Mouse (Mus musculus) heart, embryonic 13.5 days (tissue): ENCODE results near the gene Slc25a13. TPM values are rescaled to one million over a fixed set of nuclear protein-coding genes. Genes with fewer than 3 reads are reported as not detected.

Experiments
- ATAC-seq: fragments of 200-750 bp; cut with Nextera tagmentation; 2 replicates; pipeline ENCODE4 v1.8.0; 2017; ENCODE audit warnings: moderate TSS enrichment; ENCODE audit not compliant: insufficient number of reproducible peaks, low FRiP score, low TSS enrichment; ENCODE audit errors: extremely low read depth
- H3K27ac ChIP-seq: fragments of 300-500 bp; sonication (generic); replicated peaks from 2 replicates; pipeline ENCODE4 v1.5.1; 2015; ENCODE audit warnings: moderate library complexity, mild to moderate bottlenecking, inconsistent platforms
- H3K27me3 ChIP-seq: fragments of 300-500 bp; sonication (generic); replicated peaks from 2 replicates; pipeline ENCODE4 v1.6.1; 2015; ENCODE audit warnings: mild to moderate bottlenecking, inconsistent platforms
- H3K36me3 ChIP-seq: fragments of 300-500 bp; sonication (generic); 2 replicates; pipeline ENCODE4 v1.6.1; 2015; ENCODE audit warnings: mild to moderate bottlenecking, inconsistent platforms
- H3K4me1 ChIP-seq: fragments of 300-500 bp; sonication (generic); 2 replicates; pipeline ENCODE4 v1.6.1; 2015; ENCODE audit warnings: inconsistent platforms
- H3K4me2 ChIP-seq: fragments of 300-500 bp; sonication (generic); 2 replicates; pipeline ENCODE4 v1.6.1; 2015; ENCODE audit warnings: inconsistent platforms, mild to moderate bottlenecking, moderate library complexity
- H3K4me3 ChIP-seq: fragments of 300-500 bp; sonication (generic); 2 replicates; pipeline ENCODE4 v1.5.1; 2015; ENCODE audit warnings: moderate library complexity, mild to moderate bottlenecking, inconsistent platforms
- H3K9ac ChIP-seq: fragments of 300-500 bp; sonication (generic); 2 replicates; pipeline ENCODE4 v1.6.1; 2015; ENCODE audit warnings: inconsistent platforms, mild to moderate bottlenecking, moderate library complexity
- H3K9me3 ChIP-seq: fragments of 300-500 bp; sonication (generic); 2 replicates; pipeline ENCODE4 v1.6.1; 2016; ENCODE audit warnings: inconsistent platforms
- WGBS: fragments of 180-500 bp; shearing (Covaris S2); methylation state at CpG from one replicate; pipeline ENCODE4 v1.1.7; 2015; ENCODE audit warnings: mixed read lengths; 5-methylcytosine and 5-hydroxymethylcytosine counted together
- polyA plus RNA-seq: library from polyadenylated mRNA; unstranded; fragments of >200 nt; fragmentation: Nextera tagmentation; extraction: Ambion mirVana; gene quantifications from 2 replicates; pipeline ENCODE4 v1.2.1, GENCODE M21; 2015

Gene Slc25a13
- polyA plus RNA-seq, 1 experiment from 2014 or later: 55.3 TPM

GRCm38 (mm10) chr6:6107419-6107966, 109.5 kb downstream of the Slc25a13 start:
- Histone ChIP-seq H3K4me3 (no peak overlapping the region), H3K9me3 (no peaks in the 10 kb centered on the region), H3K27ac (no peak overlapping the region), H3K4me1 (no peaks in the 10 kb centered on the region; the same call in 1 of the 2 replicates), H3K36me3 (peaks cover 49% of the 10 kb centered on the region), H3K9ac (no peak overlapping the region), H3K27me3 (no peaks in the 10 kb centered on the region), H3K4me2 (no peak overlapping the region)
- 65% methylated on average over 5 of the region's 5 CpGs for WGBS
- ATAC-seq: no peak

GRCm38 (mm10) chr6:6105586-6105985, 111.4 kb downstream of the Slc25a13 start:
- WGBS: 86% methylated on average over 9 of the region's 9 CpGs
- Histone ChIP-seq H3K9ac (no peak overlapping the region), H3K27ac (no peak overlapping the region), H3K4me3 (no peak overlapping the region), H3K4me2 (no peak overlapping the region), H3K27me3 (no peaks in the 10 kb centered on the region), H3K36me3 (peaks cover 51% of the 10 kb centered on the region), H3K4me1 (no peaks in the 10 kb centered on the region; the same call in 1 of the 2 replicates), H3K9me3 (no peaks in the 10 kb centered on the region)
- ATAC-seq: no peak

GRCm38 (mm10) chr6:6103469-6103868, 113.5 kb downstream of the Slc25a13 start:
- H3K27ac ChIP-seq: no peak overlapping the region
- no peaks in the 10 kb centered on the region for H3K27me3 ChIP-seq
- no peak for ATAC-seq
- H3K4me3 ChIP-seq: no peak overlapping the region
- no peak overlapping the region for H3K4me2 ChIP-seq
- peaks cover 52% of the 10 kb centered on the region for H3K36me3 ChIP-seq
- no peaks in the 10 kb centered on the region; the same call in 1 of the 2 replicates for H3K4me1 ChIP-seq
- WGBS: 66% methylated on average over 2 of the region's 2 CpGs
- no peak overlapping the region for H3K9ac ChIP-seq
- H3K9me3 ChIP-seq: no peaks in the 10 kb centered on the region

GRCm38 (mm10) chr6:6101605-6102004, 115.4 kb downstream of the Slc25a13 start:
- ATAC-seq: no peak
- 79% methylated on average over 4 of the region's 4 CpGs for WGBS
- Histone ChIP-seq H3K9me3 (no peaks in the 10 kb centered on the region), H3K9ac (no peak overlapping the region), H3K4me1 (no peaks in the 10 kb centered on the region), H3K4me2 (no peak overlapping the region), H3K4me3 (no peak overlapping the region), H3K27me3 (no peaks in the 10 kb centered on the region), H3K27ac (no peak overlapping the region), H3K36me3 (peaks cover 50% of the 10 kb centered on the region)

- Histone ChIP-seq H3K27me3 (no peaks in the 10 kb centered on the region), H3K36me3 (peaks cover 53% of the 10 kb centered on the region), H3K9ac (no peak overlapping the region), H3K9me3 (no peaks in the 10 kb centered on the region), H3K4me2 (no peak overlapping the region), H3K27ac (no peak overlapping the region), H3K4me3 (no peak overlapping the region), H3K4me1 (no peaks in the 10 kb centered on the region)
- WGBS: 67% methylated on average over 9 of the region's 9 CpGs
- ATAC-seq: no peak
These were observed 116.0 kb downstream of the Slc25a13 start for GRCm38 (mm10) chr6:6100892-6101480.

GRCm38 (mm10) chr6:6093978-6094377, 123.0 kb downstream of the Slc25a13 start:
- Histone ChIP-seq H3K4me1 (no peaks in the 10 kb centered on the region), H3K4me2 (no peak overlapping the region), H3K27ac (no peak overlapping the region), H3K36me3 (peaks cover 58% of the 10 kb centered on the region), H3K4me3 (no peak overlapping the region), H3K9me3 (no peaks in the 10 kb centered on the region), H3K27me3 (no peaks in the 10 kb centered on the region), H3K9ac (no peak overlapping the region)
- 80% methylated on average over 3 of the region's 3 CpGs for WGBS
- no peak for ATAC-seq

GRCm38 (mm10) chr6:6093522-6093921, 123.5 kb downstream of the Slc25a13 start:
- no peak overlapping the region for H3K9ac ChIP-seq
- 0 out of 2 replicates have a peak, but pooled peaks cover 2% of the 10 kb centered on the region for H3K4me1 ChIP-seq
- H3K4me3 ChIP-seq: no peak overlapping the region
- H3K4me2 ChIP-seq: no peak overlapping the region
- H3K36me3 ChIP-seq: peaks cover 54% of the 10 kb centered on the region
- no peaks in the 10 kb centered on the region for H3K27me3 ChIP-seq
- H3K9me3 ChIP-seq: no peaks in the 10 kb centered on the region
- ATAC-seq: no peak
- 59% methylated on average over 3 of the region's 3 CpGs for WGBS
- no peak overlapping the region for H3K27ac ChIP-seq

GRCm38 (mm10) chr6:6092497-6092896, 124.5 kb downstream of the Slc25a13 start:
- Histone ChIP-seq H3K9ac (no peak overlapping the region), H3K36me3 (peaks cover 53% of the 10 kb centered on the region), H3K4me2 (no peak overlapping the region), H3K9me3 (no peaks in the 10 kb centered on the region), H3K4me1 (peaks cover 12% of the 10 kb centered on the region), H3K27ac (no peak overlapping the region), H3K27me3 (no peaks in the 10 kb centered on the region), H3K4me3 (no peak overlapping the region)
- 86% methylated on average over 10 of the region's 10 CpGs for WGBS
- no peak for ATAC-seq

- ATAC-seq: no peak
- Histone ChIP-seq H3K27ac (no peak overlapping the region), H3K4me1 (peaks cover 12% of the 10 kb centered on the region), H3K9me3 (no peaks in the 10 kb centered on the region), H3K4me3 (no peak overlapping the region), H3K9ac (no peak overlapping the region), H3K36me3 (peaks cover 47% of the 10 kb centered on the region), H3K4me2 (no peak overlapping the region), H3K27me3 (no peaks in the 10 kb centered on the region)
- WGBS: 60% methylated on average over 3 of the region's 3 CpGs
These were observed 126.0 kb downstream of the Slc25a13 start for GRCm38 (mm10) chr6:6091016-6091415.

- Histone ChIP-seq H3K4me1 (peaks cover 12% of the 10 kb centered on the region), H3K27ac (0 out of 2 replicates have a peak overlapping the region, but pooled peaks have one; percentile 17), H3K36me3 (peaks cover 42% of the 10 kb centered on the region), H3K9me3 (no peaks in the 10 kb centered on the region), H3K4me3 (no peak overlapping the region), H3K27me3 (no peaks in the 10 kb centered on the region), H3K4me2 (no peak overlapping the region), H3K9ac (no peak overlapping the region)
- ATAC-seq: no peak
- 53% methylated on average over 4 of the region's 4 CpGs for WGBS
These were observed 128.8 kb downstream of the Slc25a13 start for GRCm38 (mm10) chr6:6088151-6088550.

- Histone ChIP-seq H3K9me3 (no peaks in the 10 kb centered on the region), H3K4me3 (no peak overlapping the region), H3K36me3 (peaks cover 32% of the 10 kb centered on the region), H3K9ac (no peak overlapping the region), H3K27ac (no peak overlapping the region), H3K4me1 (no peaks in the 10 kb centered on the region), H3K27me3 (no peaks in the 10 kb centered on the region), H3K4me2 (no peak overlapping the region)
- WGBS: 93% methylated on average over 1 of the region's 1 CpGs
- no peak for ATAC-seq
These were observed 136.5 kb downstream of the Slc25a13 start for GRCm38 (mm10) chr6:6080484-6080883.

GRCm38 (mm10) chr6:6077234-6077633, 139.7 kb downstream of the Slc25a13 start:
- no peak overlapping the region for H3K4me2 ChIP-seq
- 69% methylated on average over 4 of the region's 4 CpGs for WGBS
- no peak for ATAC-seq

More at GRCm38 (mm10) chr6:6077234-6077633, 139.7 kb downstream of the Slc25a13 start:
- Histone ChIP-seq H3K9me3 (no peaks in the 10 kb centered on the region), H3K4me1 (no peaks in the 10 kb centered on the region), H3K27ac (no peak overlapping the region), H3K27me3 (no peaks in the 10 kb centered on the region), H3K36me3 (peaks cover 24% of the 10 kb centered on the region), H3K4me3 (no peak overlapping the region), H3K9ac (no peak overlapping the region)
